Mouse (Mus musculus) E14TG2a.4 (cell line): ENCODE data around the gene Ldhal6b.
A peak's percentile ranks its signal among the peaks of the same experiment; 100 is the strongest.

Experiments
- CTCF ChIP-seq: conservative IDR thresholded peaks from 2 replicates; pipeline ENCODE4 v1.5.1; 2014; ENCODE audit warnings: low read length
- POU5F1 ChIP-seq: IDR thresholded peaks from 2 replicates; pipeline ENCODE4 v1.6.1; 2014; ENCODE audit warnings: low read length, borderline replicate concordance

GRCm38 (mm10) chr17:5440159-5440971, 21.8 kb upstream of the Ldhal6b start, which contains the start of gene Tmem242:
- TF ChIP-seq CTCF: peak; percentile 22; the same call in 1 of the 2 replicates
- no peak for TF ChIP-seq POU5F1
